Mouse (Mus musculus) kidney, adult 2 months (tissue): ENCODE data around the gene B4galnt3.

ENCODE experiments used
- CTCF ChIP-seq: fragments of 200-500 bp; conservative IDR thresholded peaks from 2 replicates; pipeline ENCODE4 v1.5.1; 2011; ENCODE audit warnings: low read depth, mild to moderate bottlenecking, control low read depth, low read length, moderate library complexity, mixed read lengths; ENCODE audit not compliant: insufficient read depth, insufficient read length
- POLR2A ChIP-seq: fragments of 200-500 bp; IDR thresholded peaks from one replicate; pipeline ENCODE4 v1.6.1; 2011; ENCODE audit warnings: low read depth, low read length, control low read depth

DNA sequence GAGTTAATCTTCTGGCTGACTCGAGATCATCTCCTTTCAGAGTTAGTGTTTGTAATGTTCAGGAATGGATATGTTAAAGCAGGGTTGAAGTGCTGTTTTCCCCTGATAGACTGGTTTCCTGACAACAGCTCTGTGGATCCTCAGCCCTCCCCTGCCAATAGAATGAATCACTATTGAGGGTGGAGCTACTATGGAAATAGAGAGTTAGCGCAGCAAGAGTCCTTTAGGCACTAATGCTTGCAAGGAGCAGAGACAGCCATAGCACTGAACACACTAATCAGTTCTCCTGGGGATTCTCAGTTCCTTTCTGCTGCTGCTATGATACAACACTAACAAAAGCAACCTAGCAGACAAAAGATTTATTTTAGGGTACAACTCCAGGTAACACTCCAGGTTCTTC, 26.0 kb upstream of the B4galnt3 start:
- TF ChIP-seq CTCF (no peak), POLR2A (no peak)
